ENCODE assay signal across 8 mouse cellular contexts in the genomic region with DNA sequence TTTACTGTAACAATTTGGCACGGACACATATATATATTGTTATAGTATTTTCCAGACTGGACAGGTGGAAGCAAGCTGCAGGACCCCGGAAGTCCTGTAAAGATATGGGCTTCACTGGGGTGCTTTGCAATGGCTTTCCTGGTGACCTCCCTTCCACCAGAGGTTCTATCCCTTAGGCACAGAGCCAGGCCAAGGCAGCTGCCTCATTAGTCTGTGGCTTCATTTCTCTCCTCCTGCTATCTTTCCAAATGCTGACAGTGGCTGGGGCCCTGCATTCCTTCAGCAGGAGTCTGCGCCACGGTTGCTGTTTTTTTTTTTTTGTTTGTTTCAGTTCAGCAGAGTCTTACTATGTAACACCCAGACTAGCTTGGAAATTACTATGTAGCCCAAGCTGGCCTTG. TPM values are rescaled to one million over a fixed set of nuclear protein-coding genes. Genes with fewer than 3 reads are reported as not detected.
DNase-seq lines count a peak whose midpoint lies in the region; ATAC-seq lines count a peak whose summit lies in the region.

No protein-coding gene starts in this region.

- WGBS in limb, embryonic 12.5 days = 45% methylated on average over 4 of the region's 4 CpGs
- WGBS in stomach, embryonic 15.5 days = 45% methylated on average over 4 of the region's 4 CpGs

- no peak for ATAC-seq in limb, embryonic 12.5 days (ENCODE audit: insufficient number of reproducible peaks, insufficient read depth, low FRiP score, low TSS enrichment, low read depth)
- no peak for ATAC-seq in stomach, embryonic 15.5 days (ENCODE audit: insufficient read depth, low FRiP score, low read depth)

- H3K27ac ChIP-seq in limb, embryonic 12.5 days = no peak overlapping the region
- no peak overlapping the region for H3K27ac ChIP-seq in stomach, embryonic 15.5 days

- H3K4me2 ChIP-seq in limb, embryonic 12.5 days = peak overlapping the region; percentile 100
- peak overlapping the region; percentile 99 for H3K4me2 ChIP-seq in stomach, embryonic 15.5 days

- DNase-seq in cerebellum, adult 11-12 months = peak; percentile 54
- DNase-seq in cerebellum, postnatal 4 days (ENCODE audit: low spot score in 2 of 2) = no peak
- DNase-seq in lung, postnatal 10 days = peak; percentile 24
- DNase-seq in lung, postnatal 4 days = no peak
- no peak for DNase-seq in urinary bladder, postnatal 4 days (ENCODE audit: low spot score in 2 of 2)
- DNase-seq in urinary bladder, postnatal 14 days (ENCODE audit: low spot score) = no peak

- H3K27me3 ChIP-seq in limb, embryonic 12.5 days = peaks cover 81% of the 10 kb centered on the region
- peaks cover 60% of the 10 kb centered on the region for H3K27me3 ChIP-seq in stomach, embryonic 15.5 days (replicated peaks)

- H3K9me3 ChIP-seq in limb, embryonic 12.5 days = no peaks in the 10 kb centered on the region
- H3K9me3 ChIP-seq in stomach, embryonic 15.5 days = no peaks in the 10 kb centered on the region

- peak overlapping the region; percentile 67 for H3K4me3 ChIP-seq in limb, embryonic 12.5 days (replicated peaks)
- peak overlapping the region; percentile 55 for H3K4me3 ChIP-seq in stomach, embryonic 15.5 days (replicated peaks)

- H3K4me1 ChIP-seq in limb, embryonic 12.5 days (replicated peaks) = peaks cover 26% of the 10 kb centered on the region
- H3K4me1 ChIP-seq in stomach, embryonic 15.5 days = peaks cover 29% of the 10 kb centered on the region

- no peaks in the 10 kb centered on the region for H3K36me3 ChIP-seq in limb, embryonic 12.5 days
- H3K36me3 ChIP-seq in stomach, embryonic 15.5 days = no peaks in the 10 kb centered on the region

- peak overlapping the region; percentile 13; the same call in 1 of the 2 replicates for H3K9ac ChIP-seq in limb, embryonic 12.5 days (replicated peaks)
- no peak overlapping the region for H3K9ac ChIP-seq in stomach, embryonic 15.5 days

RNA-seq across cellular contexts. Expression of a gene that starts 1.1 kb away (rescaled TPM):
- polyA plus RNA-seq in limb, embryonic 12.5 days (2016; fragmentation: Nextera tagmentation; extraction: Ambion mirVana) = 0.05 TPM in 1 of 2 replicates, not detected in the other
- 0.63 and 0.74 TPM in 2 replicates for polyA plus RNA-seq in stomach, embryonic 15.5 days (2015; fragmentation: Nextera tagmentation; extraction: Ambion mirVana)

RNA-seq across cellular contexts. Expression of a gene that starts 40.1 kb away (rescaled TPM):
- 4.4 and 4.8 TPM in 2 replicates for polyA plus RNA-seq in limb, embryonic 12.5 days (2016; fragmentation: Nextera tagmentation; extraction: Ambion mirVana)
- polyA plus RNA-seq in stomach, embryonic 15.5 days (2015; fragmentation: Nextera tagmentation; extraction: Ambion mirVana) = 4.5 and 4.8 TPM in 2 replicates

Comparison
In these comparisons a context has a peak if more than half of its experiments do, and no peak if none do; other contexts are left out.
1. DNase-seq: peak in cerebellum, adult 11-12 months (single experiment) and lung, postnatal 10 days (single experiment); none in cerebellum, postnatal 4 days (0 of 2), lung, postnatal 4 days (0 of 2), urinary bladder, postnatal 4 days (0 of 2) and urinary bladder, postnatal 14 days (single experiment).